Mouse (Mus musculus): ENCODE data around the gene Fgg. TPM values are rescaled to one million over a fixed set of nuclear protein-coding genes. Genes with fewer than 3 reads are reported as not detected.

The Fgg gene
- polyA plus RNA-seq, 1 experiment = not detected

DNA sequence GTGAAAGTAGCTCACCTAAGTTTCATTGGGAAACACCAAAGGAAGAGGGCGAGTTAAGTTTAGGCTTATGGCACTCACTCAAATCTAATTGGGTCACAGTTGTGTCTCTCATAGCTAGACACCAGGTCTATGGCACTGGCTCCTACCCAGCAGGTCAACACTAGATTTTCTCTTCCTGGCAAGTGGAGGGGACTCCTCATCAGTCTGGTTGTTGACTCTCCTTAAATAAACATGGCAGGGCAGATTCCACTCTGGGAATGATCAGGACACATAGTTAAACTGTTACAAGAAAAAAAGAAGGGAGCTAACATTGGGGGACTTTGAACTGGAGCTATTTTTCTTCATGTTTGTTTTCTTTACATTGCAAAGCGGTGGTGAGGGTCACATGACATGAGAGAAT is 12.9 kb downstream of the Fgg start:
- H3K4me3 ChIP-seq (ENCODE audit: insufficient read depth, low read length) = no peak overlapping the region
- no peak for TF ChIP-seq POLR2A (IDR thresholded peaks at IDR 0.05; ENCODE audit: extremely low read depth, insufficient read depth, low read length)
- no peak for TF ChIP-seq CTCF (IDR thresholded peaks at IDR 0.05; ENCODE audit: extremely low read depth, insufficient read depth, low read length)
- no peaks in the 10 kb centered on the region for H3K4me1 ChIP-seq (ENCODE audit: control insufficient read depth, insufficient read depth, low read length)
- H3K27ac ChIP-seq (ENCODE audit: insufficient read depth, low read length) = no peak overlapping the region

DNA sequence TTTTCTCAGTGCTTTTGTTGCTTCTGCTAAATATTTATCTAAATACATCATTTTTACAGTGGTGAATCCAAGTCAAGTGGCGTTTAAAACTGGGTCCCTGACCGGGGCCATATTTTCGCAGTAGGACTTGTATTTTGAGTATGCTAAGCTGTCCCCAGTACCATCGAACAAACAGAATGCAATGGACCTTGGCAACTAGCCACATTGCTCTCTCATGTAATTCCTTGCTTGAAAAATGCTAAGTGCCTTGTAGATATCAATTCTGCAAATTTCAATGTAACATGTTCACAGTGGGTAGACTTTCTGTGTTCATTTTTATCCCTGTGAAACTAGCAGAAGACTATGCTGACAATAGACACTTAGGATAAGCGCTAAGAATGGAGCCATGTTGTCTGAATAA is 13.7 kb downstream of the Fgg start:
- H3K4me3 ChIP-seq (ENCODE audit: insufficient read depth, low read length) = no peak overlapping the region
- TF ChIP-seq POLR2A (IDR thresholded peaks at IDR 0.05; ENCODE audit: extremely low read depth, insufficient read depth, low read length) = no peak
- TF ChIP-seq CTCF (IDR thresholded peaks at IDR 0.05; ENCODE audit: extremely low read depth, insufficient read depth, low read length) = no peak
- H3K4me1 ChIP-seq (ENCODE audit: control insufficient read depth, insufficient read depth, low read length) = no peaks in the 10 kb centered on the region
- no peak overlapping the region for H3K27ac ChIP-seq (ENCODE audit: insufficient read depth, low read length)

DNA sequence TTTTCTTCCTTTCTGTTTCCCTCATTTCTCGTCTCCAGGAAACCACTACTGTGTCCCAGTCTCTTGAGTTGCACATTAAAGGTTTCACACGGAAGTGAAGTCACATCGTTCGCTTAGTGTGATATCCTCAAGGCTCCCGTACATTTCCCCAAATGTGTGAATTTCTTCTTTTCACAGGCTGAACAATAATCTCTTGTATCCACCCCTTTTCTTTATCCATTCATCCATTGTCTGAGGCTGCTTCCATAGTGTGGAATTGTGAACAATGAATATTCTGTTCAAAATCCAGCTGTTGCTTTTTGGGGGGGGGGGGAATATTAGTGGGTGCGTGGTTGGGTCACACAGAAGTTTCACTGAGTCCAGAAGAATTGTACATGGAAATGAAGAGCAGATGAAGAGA is 17.5 kb downstream of the Fgg start:
- Histone ChIP-seq H3K4me3 (ENCODE audit: insufficient read depth, low read length) (no peak overlapping the region), H3K27ac (ENCODE audit: insufficient read depth, low read length) (peak overlapping the region; percentile 68), H3K4me1 (ENCODE audit: control insufficient read depth, insufficient read depth, low read length) (no peaks in the 10 kb centered on the region)
- TF ChIP-seq CTCF (IDR thresholded peaks at IDR 0.05; ENCODE audit: extremely low read depth, insufficient read depth, low read length) = no peak
- TF ChIP-seq POLR2A (IDR thresholded peaks at IDR 0.05; ENCODE audit: extremely low read depth, insufficient read depth, low read length) = no peak

GRCm38 (mm10) chr3:83025475-83026301 is 18.2 kb downstream of the Fgg start, which contains the start of gene Fga:
Gene Fga (plus strand): TSS chr3:83026076.
- TF ChIP-seq POLR2A (IDR thresholded peaks at IDR 0.05; ENCODE audit: extremely low read depth, insufficient read depth, low read length) (no peak), CTCF (IDR thresholded peaks at IDR 0.05; ENCODE audit: extremely low read depth, insufficient read depth, low read length) (no peak)
- Histone ChIP-seq H3K4me1 (ENCODE audit: control insufficient read depth, insufficient read depth, low read length) (no peaks in the 10 kb centered on the region), H3K4me3 (ENCODE audit: insufficient read depth, low read length) (no peak within 1 kb of the TSS), H3K27ac (ENCODE audit: insufficient read depth, low read length) (peak within 1 kb of the TSS; percentile 68)

DNA sequence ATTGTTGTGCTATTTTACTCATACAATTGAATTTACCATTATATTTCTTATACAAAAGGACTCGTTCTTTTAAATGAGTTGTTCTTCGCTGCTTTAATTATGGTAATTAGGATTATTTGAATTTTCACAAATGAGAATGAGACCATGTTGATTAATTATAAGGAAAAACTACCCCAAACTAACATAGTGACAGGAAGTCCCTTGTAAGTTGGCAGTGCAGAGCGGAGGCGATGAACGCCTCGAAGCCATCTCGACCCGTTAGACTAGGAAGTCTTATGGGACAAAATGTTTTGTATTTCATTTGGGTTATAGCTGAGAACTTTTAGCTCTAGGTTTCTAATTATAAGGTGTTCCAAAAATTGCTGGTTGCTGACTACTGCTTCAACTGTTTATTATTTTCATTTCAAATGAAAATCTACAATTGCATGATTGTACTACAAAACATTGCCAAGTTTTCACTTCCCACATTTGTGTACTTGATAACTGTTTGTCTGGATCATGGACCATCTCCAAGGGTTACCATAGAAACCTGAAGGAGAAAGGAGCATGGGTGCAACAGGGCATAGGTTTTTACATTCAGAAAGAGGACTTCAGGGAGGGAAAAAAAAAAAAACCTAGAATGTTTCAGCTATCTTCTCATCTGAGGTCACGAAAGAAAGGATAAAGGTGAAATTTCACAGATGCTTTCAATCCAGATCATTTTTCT is 20.2 kb downstream of the Fgg start:
- H3K27ac ChIP-seq (ENCODE audit: insufficient read depth, low read length) = no peak overlapping the region
- no peak overlapping the region for H3K4me3 ChIP-seq (ENCODE audit: insufficient read depth, low read length)
- TF ChIP-seq POLR2A (IDR thresholded peaks at IDR 0.05; ENCODE audit: extremely low read depth, insufficient read depth, low read length) (no peak), CTCF (IDR thresholded peaks at IDR 0.05; ENCODE audit: extremely low read depth, insufficient read depth, low read length) (no peak)
- H3K4me1 ChIP-seq (ENCODE audit: control insufficient read depth, insufficient read depth, low read length) = no peaks in the 10 kb centered on the region

DNA sequence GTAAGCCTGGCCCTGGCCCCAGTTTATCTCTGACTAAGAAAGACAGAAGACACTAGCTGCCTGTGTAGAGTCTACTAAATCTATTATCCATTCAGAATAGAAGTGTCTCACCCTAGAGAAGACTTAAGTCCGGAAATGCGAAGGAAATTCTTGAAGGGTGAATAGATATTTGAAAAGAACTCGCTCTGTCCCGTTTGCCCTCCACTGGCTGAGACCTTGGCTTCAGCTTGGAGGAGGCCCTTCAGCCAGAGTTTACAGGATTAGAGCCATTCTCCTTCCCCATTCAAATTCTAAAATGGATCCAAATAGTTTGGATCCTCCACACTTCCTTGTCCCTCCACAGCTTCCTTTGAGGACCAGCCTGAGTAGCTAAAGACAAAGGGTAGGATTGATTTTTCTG is 22.8 kb downstream of the Fgg start:
- Histone ChIP-seq H3K4me1 (ENCODE audit: control insufficient read depth, insufficient read depth, low read length) (no peaks in the 10 kb centered on the region), H3K4me3 (ENCODE audit: insufficient read depth, low read length) (no peak overlapping the region), H3K27ac (ENCODE audit: insufficient read depth, low read length) (no peak overlapping the region)
- TF ChIP-seq POLR2A (IDR thresholded peaks at IDR 0.05; ENCODE audit: extremely low read depth, insufficient read depth, low read length) (no peak), CTCF (IDR thresholded peaks at IDR 0.05; ENCODE audit: extremely low read depth, insufficient read depth, low read length) (no peak)

DNA sequence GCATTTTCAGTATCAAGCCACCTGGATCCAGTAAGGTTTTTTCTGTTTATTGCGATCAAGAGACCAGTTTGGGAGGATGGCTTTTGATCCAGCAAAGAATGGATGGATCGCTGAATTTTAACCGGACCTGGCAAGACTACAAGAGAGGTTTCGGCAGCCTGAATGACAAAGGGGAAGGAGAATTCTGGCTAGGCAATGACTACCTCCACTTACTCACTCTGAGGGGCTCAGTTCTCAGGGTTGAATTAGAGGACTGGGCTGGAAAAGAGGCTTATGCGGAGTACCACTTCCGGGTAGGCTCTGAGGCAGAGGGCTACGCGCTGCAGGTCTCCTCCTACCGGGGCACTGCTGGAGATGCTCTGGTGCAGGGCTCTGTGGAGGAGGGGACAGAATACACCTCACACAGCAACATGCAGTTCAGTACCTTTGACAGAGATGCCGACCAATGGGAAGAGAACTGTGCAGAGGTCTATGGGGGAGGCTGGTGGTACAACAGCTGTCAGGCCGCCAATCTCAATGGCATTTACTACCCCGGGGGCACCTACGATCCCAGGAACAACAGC is 25.3 kb downstream of the Fgg start:
- Histone ChIP-seq H3K4me3 (ENCODE audit: insufficient read depth, low read length) (no peak overlapping the region), H3K27ac (ENCODE audit: insufficient read depth, low read length) (no peak overlapping the region), H3K4me1 (ENCODE audit: control insufficient read depth, insufficient read depth, low read length) (no peaks in the 10 kb centered on the region)
- no peak for TF ChIP-seq POLR2A (IDR thresholded peaks at IDR 0.05; ENCODE audit: extremely low read depth, insufficient read depth, low read length)

- Histone ChIP-seq H3K4me1 (ENCODE audit: control insufficient read depth, insufficient read depth, low read length) (no peaks in the 10 kb centered on the region), H3K27ac (ENCODE audit: insufficient read depth, low read length) (no peak overlapping the region), H3K4me3 (ENCODE audit: insufficient read depth, low read length) (no peak overlapping the region)
- no peak for TF ChIP-seq POLR2A (IDR thresholded peaks at IDR 0.05; ENCODE audit: extremely low read depth, insufficient read depth, low read length)
- TF ChIP-seq CTCF (IDR thresholded peaks at IDR 0.05; ENCODE audit: extremely low read depth, insufficient read depth, low read length) = no peak
Observed at GRCm38 (mm10) chr3:83033801-83034200, 26.3 kb downstream of the Fgg start.

DNA sequence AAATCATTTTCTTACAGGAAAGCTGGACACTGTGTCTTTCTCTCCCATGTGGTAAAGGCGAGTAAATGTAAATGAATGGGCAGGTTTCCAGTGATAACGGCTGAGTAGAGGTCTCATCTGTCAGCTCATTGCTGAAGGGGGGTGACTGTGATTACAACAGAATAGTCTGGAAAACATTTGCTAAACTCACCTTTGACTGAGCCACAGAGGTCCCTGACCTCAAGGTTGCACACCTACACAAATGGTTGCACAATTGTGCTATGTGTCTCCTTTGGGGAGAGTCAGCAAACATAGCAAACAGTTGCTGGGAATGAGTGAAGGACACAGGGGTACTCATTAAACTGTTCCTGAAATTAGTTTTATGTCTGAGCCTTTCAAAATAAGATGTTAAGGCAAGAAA is 31.3 kb downstream of the Fgg start:
- TF ChIP-seq CTCF (IDR thresholded peaks at IDR 0.05; ENCODE audit: extremely low read depth, insufficient read depth, low read length) (no peak), POLR2A (IDR thresholded peaks at IDR 0.05; ENCODE audit: extremely low read depth, insufficient read depth, low read length) (no peak)
- Histone ChIP-seq H3K4me3 (ENCODE audit: insufficient read depth, low read length) (no peak overlapping the region), H3K4me1 (ENCODE audit: control insufficient read depth, insufficient read depth, low read length) (no peaks in the 10 kb centered on the region), H3K27ac (ENCODE audit: insufficient read depth, low read length) (no peak overlapping the region)

All from cortical plate, adult 2 months (tissue).